Mouse (Mus musculus) lung, postnatal 0 days (tissue): ENCODE measurements at regions not wholly inside any gene's neighbourhood (a gene's known extent, or its start where the extent isn't known, plus 50 kb on each side); places are given as distances from the start of the nearest gene placed in this dataset.
"Not testable (repeated sequence)": the region's sequence is repeated elsewhere in the genome, so short reads cannot be mapped to it uniquely, and the experiment has no call there.

Source experiments
- ATAC-seq: fragments of 200-750 bp; cut with Nextera tagmentation; 2 replicates; pipeline ENCODE4 v1.8.0; 2017; ENCODE audit warnings: moderate library complexity
- DNase-seq: peaks from one replicate; pipeline ENCODE4 v3.0.0-alpha.2; 2016; ENCODE audit warnings: low spot score
- H3K27ac ChIP-seq: fragments of 300-500 bp; sonication (generic); 2 replicates; pipeline ENCODE4 v1.5.1; 2014; ENCODE audit warnings: antibody characterized with exemption, mild to moderate bottlenecking, low read length, mixed read lengths
- H3K27me3 ChIP-seq: fragments of 300-500 bp; sonication (generic); replicated peaks from 2 replicates; pipeline ENCODE4 v1.6.1; 2014; ENCODE audit warnings: low read length, mixed read lengths; ENCODE audit not compliant: insufficient read depth
- H3K36me3 ChIP-seq: fragments of 300-500 bp; sonication (generic); 2 replicates; pipeline ENCODE4 v1.6.1; 2014; ENCODE audit warnings: low read length, mixed read lengths; ENCODE audit not compliant: insufficient read depth
- H3K4me1 ChIP-seq: fragments of 300-500 bp; sonication (generic); 2 replicates; pipeline ENCODE4 v1.6.1; 2014; ENCODE audit warnings: antibody characterized with exemption, low read depth, low read length, mixed read lengths; ENCODE audit not compliant: insufficient read depth
- H3K4me2 ChIP-seq: fragments of 300-500 bp; sonication (generic); replicated peaks from 2 replicates; pipeline ENCODE4 v1.6.1; 2014; ENCODE audit warnings: low read depth, mild to moderate bottlenecking, low read length, moderate library complexity, mixed read lengths
- H3K4me3 ChIP-seq: fragments of 300-500 bp; sonication (generic); 2 replicates; pipeline ENCODE4 v1.5.1; 2014; ENCODE audit warnings: low read depth, low read length
- H3K9ac ChIP-seq: fragments of 300-500 bp; sonication (generic); replicated peaks from 2 replicates; pipeline ENCODE4 v1.6.1; 2014; ENCODE audit warnings: low read depth, mild to moderate bottlenecking
- H3K9me3 ChIP-seq: fragments of 300-500 bp; sonication (generic); 2 replicates; pipeline ENCODE4 v1.6.1; 2016; ENCODE audit warnings: low read length, mixed read lengths
- CTCF ChIP-seq: IDR thresholded peaks from 2 replicates; pipeline ENCODE4 v1.5.1; 2016; ENCODE audit warnings: antibody characterized with exemption, mild to moderate bottlenecking
- EP300 ChIP-seq: IDR thresholded peaks from 2 replicates; pipeline ENCODE4 v1.6.1; 2016; ENCODE audit warnings: antibody characterized with exemption, mild to moderate bottlenecking, control low read depth
- WGBS: fragments of 180-500 bp; shearing (Covaris S2); extraction: QIAGEN DNeasy Blood & Tissue Kit; methylation state at CpG from one replicate; pipeline ENCODE4 v1.1.7; 2014; 5-methylcytosine and 5-hydroxymethylcytosine counted together

DNA sequence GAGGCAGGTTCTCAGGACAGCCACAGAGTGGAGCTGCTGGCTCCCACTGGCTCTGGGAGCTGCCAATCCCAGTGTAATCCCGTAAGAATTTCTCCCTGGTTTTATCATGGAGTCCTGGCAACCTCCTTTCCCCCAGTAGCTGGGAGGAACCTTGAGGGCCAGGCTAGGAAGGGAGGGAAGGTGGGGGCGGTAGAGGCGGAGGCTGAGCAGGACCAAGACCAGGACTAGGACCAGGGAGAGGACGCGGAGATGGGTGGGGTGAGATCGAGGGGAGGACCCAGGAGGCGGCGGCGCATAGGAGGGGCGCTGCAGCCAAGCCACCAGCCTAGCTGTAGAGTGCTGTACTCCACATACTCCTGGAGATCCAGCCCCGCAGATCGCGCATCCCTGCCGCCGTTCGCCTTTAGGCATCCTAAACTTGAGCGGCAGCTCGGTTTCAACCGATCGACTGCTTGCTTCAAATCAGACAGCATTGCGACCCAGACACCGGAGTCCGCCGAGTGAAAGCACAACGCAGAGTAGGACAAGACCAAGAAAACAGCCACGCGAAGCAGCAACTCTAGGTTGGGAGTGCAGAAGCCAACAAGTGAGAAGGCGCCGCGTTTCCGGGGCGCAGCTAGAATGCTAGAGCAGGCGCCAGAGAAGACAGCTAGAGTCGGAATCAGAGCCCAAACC is 534.1 kb downstream of the Sema5a start:
- TF ChIP-seq CTCF, result peak; percentile 23
- H3K36me3 ChIP-seq, H3K4me1 ChIP-seq, H3K9me3 ChIP-seq, H3K27me3 ChIP-seq: not testable (repeated sequence)
- peak overlapping the region; percentile 60 for H3K4me2 ChIP-seq
- under 1% methylated on average over 33 of the region's 34 CpGs for WGBS
- H3K4me3 ChIP-seq, result peak overlapping the region; percentile 45
- peak; percentile 94 for DNase-seq
- 0 out of 2 replicates have a peak overlapping the region, but pooled peaks have one; percentile 1 for H3K9ac ChIP-seq
- peak; percentile 97 for ATAC-seq
- peak overlapping the region; percentile 51 for H3K27ac ChIP-seq

DNA sequence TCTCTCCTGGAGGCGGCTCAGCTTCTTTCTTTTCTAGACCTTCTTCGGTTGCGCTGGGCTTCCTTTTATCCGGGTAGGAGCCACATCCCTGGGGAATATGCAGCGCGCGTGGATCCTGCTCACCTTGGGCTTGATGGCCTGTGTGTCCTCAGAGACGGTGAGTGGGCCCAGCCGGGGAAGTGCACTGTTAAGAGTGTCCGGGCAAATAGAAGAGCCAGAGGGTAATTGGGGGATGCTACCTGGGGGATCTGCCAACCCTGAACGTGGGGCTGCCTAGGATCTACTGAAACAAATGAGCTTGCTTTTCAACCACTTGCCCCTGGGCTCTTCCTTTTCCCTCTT is 534.6 kb downstream of the Sema5a start:
- H3K27ac ChIP-seq, result peak overlapping the region; percentile 51; the same call in 1 of the 2 replicates
- DNase-seq, H3K9me3 ChIP-seq, H3K36me3 ChIP-seq, H3K4me1 ChIP-seq, ATAC-seq, H3K27me3 ChIP-seq: not testable (repeated sequence)
- 6% methylated on average over 11 of the region's 11 CpGs for WGBS
- H3K9ac ChIP-seq, result 0 out of 2 replicates have a peak overlapping the region, but pooled peaks have one; percentile 1
- H3K4me2 ChIP-seq, result peak overlapping the region; percentile 60
- H3K4me3 ChIP-seq, result peak overlapping the region; percentile 45

DNA sequence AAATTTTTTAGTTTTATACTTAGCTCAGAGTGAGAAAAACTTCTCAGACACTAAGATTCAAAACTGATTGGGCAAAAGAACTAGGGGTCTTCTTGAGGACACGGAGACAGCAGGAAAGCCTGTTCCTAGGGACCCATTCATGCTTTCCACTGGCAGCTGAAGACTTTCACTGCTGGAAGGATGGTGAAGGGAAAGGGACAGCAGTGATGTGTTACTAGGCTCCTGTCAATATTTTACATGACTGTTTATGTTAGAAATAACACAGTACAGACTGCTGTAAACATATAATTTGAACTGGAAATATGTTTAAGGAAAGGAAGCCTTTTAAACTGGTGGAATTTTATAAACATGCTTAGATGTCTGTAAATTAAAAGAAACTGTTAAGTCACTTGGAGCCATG is 537.0 kb downstream of the Sema5a start:
- not testable (repeated sequence) for H3K9me3 ChIP-seq, H3K36me3 ChIP-seq, H3K4me2 ChIP-seq, H3K27ac ChIP-seq, H3K4me3 ChIP-seq, H3K27me3 ChIP-seq, H3K9ac ChIP-seq, H3K4me1 ChIP-seq
- ATAC-seq (peak; percentile 6; the same call in 1 of the 2 replicates), DNase-seq (peak; percentile 27)
- TF ChIP-seq EP300, result 0 out of 2 replicates have a peak, but pooled peaks have one; percentile 32
- 15% methylated on average over 1 of the region's 1 CpGs for WGBS

DNA sequence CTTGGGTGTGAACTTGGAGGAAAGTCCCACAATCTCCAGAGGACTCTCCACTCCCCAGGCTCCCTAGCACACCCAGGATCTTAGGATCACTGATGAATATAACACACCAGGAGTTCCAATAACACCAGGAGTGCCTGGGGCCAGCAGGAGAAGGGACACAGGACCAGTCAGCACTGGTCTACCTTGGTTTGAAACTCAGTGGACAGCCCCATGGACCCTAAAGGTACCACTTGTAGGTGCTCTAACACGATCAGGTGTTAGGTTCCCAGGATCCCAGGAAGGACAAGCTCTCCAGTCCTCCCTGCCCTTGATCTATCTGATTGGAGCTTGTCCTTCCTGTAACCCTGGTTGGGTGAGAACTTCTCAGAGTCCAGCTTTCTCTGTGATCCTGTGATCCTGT is 554.6 kb downstream of the Sema5a start:
- Histone ChIP-seq H3K4me1 (no peaks in the 10 kb centered on the region), H3K27ac (no peak overlapping the region), H3K4me3 (no peak overlapping the region), H3K9me3 (no peaks in the 10 kb centered on the region), H3K4me2 (no peak overlapping the region), H3K27me3 (no peaks in the 10 kb centered on the region), H3K9ac (no peak overlapping the region), H3K36me3 (0 out of 2 replicates have a peak, but pooled peaks cover 3% of the 10 kb centered on the region)
- ATAC-seq (no peak), DNase-seq (no peak)
- 86% methylated on average over 1 of the region's 1 CpGs for WGBS
- TF ChIP-seq EP300, result no peak
- TF ChIP-seq CTCF, result no peak

DNA sequence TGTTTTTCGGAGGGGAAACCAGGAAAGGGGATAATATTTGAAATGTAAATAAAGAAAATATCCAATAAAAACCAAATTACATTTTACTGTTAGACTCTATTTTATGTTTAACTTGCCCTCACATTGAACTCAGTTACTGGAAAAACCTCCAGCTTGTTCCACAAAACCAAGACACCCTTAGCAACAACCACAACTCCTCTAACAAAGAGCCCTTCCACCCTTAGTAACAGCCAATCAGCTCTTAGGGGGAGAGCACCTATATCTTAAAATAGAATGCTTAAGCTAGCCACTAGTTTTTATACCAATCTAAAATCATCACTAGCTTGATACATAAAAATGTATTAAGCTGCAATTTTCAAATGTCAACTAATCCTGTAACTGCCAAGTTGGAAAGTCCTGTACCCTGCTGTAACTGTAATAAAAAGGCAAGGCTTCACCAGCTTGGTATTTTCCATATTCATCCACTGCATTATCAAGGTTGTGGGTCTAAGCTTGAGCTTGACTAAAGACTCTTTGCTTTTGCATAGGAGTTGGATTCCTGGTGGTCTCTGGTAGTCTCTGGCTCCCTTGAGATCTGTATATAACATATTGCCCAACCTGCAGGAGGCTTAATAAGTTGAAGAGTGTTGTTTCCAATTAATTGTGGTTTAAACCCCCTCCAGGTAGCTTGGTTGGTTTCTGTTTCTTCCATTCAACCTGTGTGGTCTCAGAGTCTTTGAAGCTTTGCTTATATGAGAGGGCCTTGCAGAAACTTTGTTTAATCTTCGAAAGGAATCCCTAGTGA is 566.4 kb downstream of the Sema5a start:
- no peak for DNase-seq
- TF ChIP-seq EP300 (no peak), CTCF (no peak)

DNA sequence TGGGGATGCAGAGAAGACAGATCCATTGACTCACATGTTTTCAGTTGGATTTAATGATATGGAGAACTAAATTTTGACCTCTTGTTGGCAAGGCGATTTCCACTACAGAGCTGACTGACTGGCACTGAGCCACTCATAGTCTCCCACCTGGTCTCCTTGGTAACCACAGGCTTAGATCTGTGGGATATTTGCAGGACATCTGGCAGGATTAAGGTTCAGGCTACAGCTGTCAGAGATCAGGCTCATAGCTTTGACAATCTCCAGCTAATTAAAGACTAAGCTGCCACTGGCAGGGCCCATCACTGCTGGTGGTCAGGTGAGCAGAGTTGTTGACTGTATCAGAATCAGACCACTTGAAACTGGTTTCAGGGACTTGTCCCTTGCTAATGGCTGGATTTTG is 595.4 kb downstream of the Sema5a start:
- Histone ChIP-seq H3K9ac (no peak overlapping the region), H3K9me3 (no peaks in the 10 kb centered on the region), H3K4me2 (no peak overlapping the region), H3K4me1 (no peaks in the 10 kb centered on the region), H3K27me3 (no peaks in the 10 kb centered on the region), H3K36me3 (no peaks in the 10 kb centered on the region), H3K27ac (no peak overlapping the region), H3K4me3 (no peak overlapping the region)
- DNase-seq (no peak), ATAC-seq (no peak)
- TF ChIP-seq CTCF (no peak), EP300 (no peak)
- WGBS, result 86% methylated on average over 1 of the region's 1 CpGs

More for the DNA sequence above, 566.4 kb downstream of the Sema5a start:
- Histone ChIP-seq H3K4me2 (no peak overlapping the region), H3K27me3 (no peaks in the 10 kb centered on the region), H3K36me3 (no peaks in the 10 kb centered on the region), H3K4me3 (no peak overlapping the region), H3K9ac (no peak overlapping the region), H3K27ac (no peak overlapping the region), H3K9me3 (no peaks in the 10 kb centered on the region), H3K4me1 (no peaks in the 10 kb centered on the region)
- ATAC-seq, result no peak
- WGBS, result 35% methylated on average over 2 of the region's 2 CpGs
